Mouse (Mus musculus): ENCODE results near the gene Pak7.

DNA sequence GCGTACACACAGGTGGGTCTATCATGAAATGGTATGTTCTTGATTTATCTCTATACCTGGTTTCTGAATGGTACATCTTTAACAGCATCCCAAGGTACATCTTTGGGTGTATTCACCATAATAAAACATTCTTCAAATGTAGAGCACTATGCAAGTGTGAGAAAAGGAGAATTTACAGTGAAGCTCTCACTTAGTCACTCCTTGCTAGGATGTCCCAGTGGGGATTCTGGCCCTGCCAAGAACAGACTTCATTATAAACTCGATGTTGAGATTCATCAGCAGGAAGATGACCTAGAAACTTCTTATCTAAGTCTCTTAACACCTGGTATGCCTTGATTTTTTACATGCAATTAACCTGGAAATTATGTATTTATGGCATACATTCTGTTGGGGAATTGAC, 85.6 kb downstream of the Pak7 start:
- no peak for TF ChIP-seq POLR2A (IDR thresholded peaks at IDR 0.05; ENCODE audit: insufficient read depth, low read depth, low read length)
- no peak for TF ChIP-seq CTCF (IDR thresholded peaks at IDR 0.05)
